Mouse (Mus musculus): ENCODE measurements at regions not wholly inside any gene's neighbourhood (a gene's known extent, or its start where the extent isn't known, plus 50 kb on each side); places are given as distances from the start of the nearest gene placed in this dataset.

DNA sequence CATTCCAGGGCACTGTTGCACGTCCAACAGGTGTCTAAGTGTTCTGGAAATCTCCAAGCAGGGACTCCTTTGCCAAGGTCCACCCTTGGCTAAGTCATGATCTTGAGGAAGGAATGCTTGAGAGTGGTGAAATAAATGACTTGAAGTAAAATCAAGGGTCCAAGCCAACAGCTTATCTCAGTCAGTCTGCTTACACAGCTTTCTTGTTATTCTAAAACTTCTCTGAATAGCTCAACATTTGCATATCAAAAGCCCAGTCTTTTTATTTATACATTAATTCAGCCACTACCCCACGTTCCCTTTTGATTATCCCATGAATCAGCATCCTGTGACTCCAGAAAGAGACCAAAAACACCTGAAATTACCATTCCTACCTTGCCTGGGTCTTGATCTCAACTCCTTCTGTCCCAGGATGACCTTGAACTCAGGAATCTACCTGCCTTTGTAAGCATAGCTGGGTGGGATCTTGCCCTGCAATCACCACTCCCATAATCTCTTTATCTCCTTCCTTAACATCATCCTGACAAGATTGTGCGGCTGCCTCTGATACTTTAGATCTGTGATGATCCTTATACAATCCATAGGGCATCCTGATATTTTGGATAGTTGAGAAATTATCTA, 57.5 kb upstream of the Sestd1 start:
- TF ChIP-seq CTCF (IDR thresholded peaks at IDR 0.05; ENCODE audit: borderline replicate concordance, control insufficient read depth, extremely low read depth, insufficient read depth, low read length, poor library complexity) (no peak), POLR2A (IDR thresholded peaks at IDR 0.05; ENCODE audit: control insufficient read depth, extremely low read depth, insufficient read depth, low read length, poor library complexity) (no peak)

Measured in thymus, adult 2 months (tissue).